Mouse (Mus musculus): ENCODE results near the gene 9930021J03Rik. TPM values are rescaled to one million over a fixed set of nuclear protein-coding genes. Genes with fewer than 3 reads are reported as not detected.

9930021J03Rik gene
- polyA plus RNA-seq, 1 experiment: 7.4 TPM

- DNase-seq: peak; percentile 17
- TF ChIP-seq CTCF (conservative IDR thresholded peaks at IDR 0.05; ENCODE audit: insufficient read depth, insufficient read length, low read depth, low read length) (no peak), POLR2A (IDR thresholded peaks at IDR 0.05; ENCODE audit: low read depth, low read length) (no peak)
- Histone ChIP-seq H3K4me3 (ENCODE audit: insufficient read depth, low read depth, low read length) (no peak within 1 kb of the TSS), H3K36me3 (ENCODE audit: control insufficient read depth, insufficient read depth, low read length) (no peaks in the 10 kb centered on the region), H3K27me3 (replicated peaks; ENCODE audit: control insufficient read depth, insufficient read depth, low read length) (no peaks in the 10 kb centered on the region), H3K4me1 (ENCODE audit: control insufficient read depth, insufficient read depth, low read length) (no peaks in the 10 kb centered on the region), H3K27ac (ENCODE audit: insufficient read depth, low read depth, low read length) (no peak within 1 kb of the TSS)
- 49% methylated on average over 3 of the region's 3 CpGs for WGBS
Measured at GRCm38 (mm10) chr19:29697245-29697874, 108.4 kb downstream of the 9930021J03Rik start, which contains the start of gene Mlana. TSS of gene Mlana (plus strand) at chr19:29697824.

- no peak for DNase-seq
- Histone ChIP-seq H3K27me3 (replicated peaks; ENCODE audit: control insufficient read depth, insufficient read depth, low read length) (no peaks in the 10 kb centered on the region), H3K36me3 (ENCODE audit: control insufficient read depth, insufficient read depth, low read length) (no peaks in the 10 kb centered on the region), H3K4me3 (ENCODE audit: insufficient read depth, low read depth, low read length) (no peak overlapping the region), H3K27ac (ENCODE audit: insufficient read depth, low read depth, low read length) (no peak overlapping the region), H3K4me1 (ENCODE audit: control insufficient read depth, insufficient read depth, low read length) (no peaks in the 10 kb centered on the region)
- TF ChIP-seq POLR2A (IDR thresholded peaks at IDR 0.05; ENCODE audit: low read depth, low read length) (no peak), CTCF (conservative IDR thresholded peaks at IDR 0.05; ENCODE audit: insufficient read depth, insufficient read length, low read depth, low read length) (no peak)
Measured at GRCm38 (mm10) chr19:29696840-29697239, 108.9 kb downstream of the 9930021J03Rik start.

- no peak for TF ChIP-seq POLR2A (IDR thresholded peaks at IDR 0.05; ENCODE audit: low read depth, low read length)
- no peak for TF ChIP-seq CTCF (conservative IDR thresholded peaks at IDR 0.05; ENCODE audit: insufficient read depth, insufficient read length, low read depth, low read length)
- no peak for DNase-seq
- H3K27me3 ChIP-seq (replicated peaks; ENCODE audit: control insufficient read depth, insufficient read depth, low read length): no peaks in the 10 kb centered on the region
- H3K36me3 ChIP-seq (ENCODE audit: control insufficient read depth, insufficient read depth, low read length): no peaks in the 10 kb centered on the region
- H3K27ac ChIP-seq (ENCODE audit: insufficient read depth, low read depth, low read length): no peak overlapping the region
- H3K4me3 ChIP-seq (ENCODE audit: insufficient read depth, low read depth, low read length): no peak overlapping the region
- 95% methylated on average over 4 of the region's 4 CpGs for WGBS
- H3K4me1 ChIP-seq (ENCODE audit: control insufficient read depth, insufficient read depth, low read length): no peaks in the 10 kb centered on the region
Measured at GRCm38 (mm10) chr19:29696309-29696708, 109.5 kb downstream of the 9930021J03Rik start.

GRCm38 (mm10) chr19:29695071-29695470 lies 110.7 kb downstream of the 9930021J03Rik start:
- no peaks in the 10 kb centered on the region for H3K4me1 ChIP-seq (ENCODE audit: control insufficient read depth, insufficient read depth, low read length)
- no peaks in the 10 kb centered on the region for H3K27me3 ChIP-seq (replicated peaks; ENCODE audit: control insufficient read depth, insufficient read depth, low read length)
- no peaks in the 10 kb centered on the region for H3K36me3 ChIP-seq (ENCODE audit: control insufficient read depth, insufficient read depth, low read length)
- H3K27ac ChIP-seq (ENCODE audit: insufficient read depth, low read depth, low read length): no peak overlapping the region
- 94% methylated on average over 10 of the region's 10 CpGs for WGBS
- no peak overlapping the region for H3K4me3 ChIP-seq (ENCODE audit: insufficient read depth, low read depth, low read length)
- DNase-seq: no peak
- TF ChIP-seq CTCF (conservative IDR thresholded peaks at IDR 0.05; ENCODE audit: insufficient read depth, insufficient read length, low read depth, low read length) (no peak), POLR2A (IDR thresholded peaks at IDR 0.05; ENCODE audit: low read depth, low read length) (no peak)

- Histone ChIP-seq H3K36me3 (ENCODE audit: control insufficient read depth, insufficient read depth, low read length) (no peaks in the 10 kb centered on the region), H3K4me1 (ENCODE audit: control insufficient read depth, insufficient read depth, low read length) (no peaks in the 10 kb centered on the region), H3K4me3 (ENCODE audit: insufficient read depth, low read depth, low read length) (no peak overlapping the region), H3K27me3 (replicated peaks; ENCODE audit: control insufficient read depth, insufficient read depth, low read length) (no peaks in the 10 kb centered on the region), H3K27ac (ENCODE audit: insufficient read depth, low read depth, low read length) (no peak overlapping the region)
- WGBS: 50% methylated on average over 16 of the region's 16 CpGs
- DNase-seq: peak; percentile 84
- TF ChIP-seq POLR2A (IDR thresholded peaks at IDR 0.05; ENCODE audit: low read depth, low read length) (no peak), CTCF (conservative IDR thresholded peaks at IDR 0.05; ENCODE audit: insufficient read depth, insufficient read length, low read depth, low read length) (peak; percentile 85)
Measured at GRCm38 (mm10) chr19:29683844-29684540, 121.8 kb downstream of the 9930021J03Rik start.

- Histone ChIP-seq H3K27me3 (replicated peaks; ENCODE audit: control insufficient read depth, insufficient read depth, low read length) (no peaks in the 10 kb centered on the region), H3K36me3 (ENCODE audit: control insufficient read depth, insufficient read depth, low read length) (no peaks in the 10 kb centered on the region), H3K27ac (ENCODE audit: insufficient read depth, low read depth, low read length) (no peak overlapping the region), H3K4me1 (ENCODE audit: control insufficient read depth, insufficient read depth, low read length) (no peaks in the 10 kb centered on the region), H3K4me3 (ENCODE audit: insufficient read depth, low read depth, low read length) (no peak overlapping the region)
- WGBS: 83% methylated on average over 13 of the region's 13 CpGs
- no peak for DNase-seq
- no peak for TF ChIP-seq POLR2A (IDR thresholded peaks at IDR 0.05; ENCODE audit: low read depth, low read length)
- TF ChIP-seq CTCF (conservative IDR thresholded peaks at IDR 0.05; ENCODE audit: insufficient read depth, insufficient read length, low read depth, low read length): no peak
Measured at GRCm38 (mm10) chr19:29680182-29681152, 125.3 kb downstream of the 9930021J03Rik start.
